Mouse (Mus musculus) hindbrain, embryonic 12.5 days (tissue): ENCODE results near the gene Atg16l1. TPM values are rescaled to one million over a fixed set of nuclear protein-coding genes. Genes with fewer than 3 reads are reported as not detected.
"Not testable (repeated sequence)": the region's sequence is repeated elsewhere in the genome, so short reads cannot be mapped to it uniquely, and the experiment has no call there.

Experiments
- ATAC-seq: fragments of 200-750 bp; cut with Nextera tagmentation; 2 replicates; pipeline ENCODE4 v1.8.0; 2017; ENCODE audit warnings: moderate TSS enrichment; ENCODE audit not compliant: low FRiP score
- H3K27ac ChIP-seq: fragments of 300-500 bp; sonication (generic); 2 replicates; pipeline ENCODE4 v1.5.1; 2016; ENCODE audit warnings: mild to moderate bottlenecking
- H3K27me3 ChIP-seq: fragments of 300-500 bp; sonication (generic); 2 replicates; pipeline ENCODE4 v1.6.1; 2016; ENCODE audit warnings: mild to moderate bottlenecking
- H3K36me3 ChIP-seq: fragments of 300-500 bp; sonication (generic); 2 replicates; pipeline ENCODE4 v1.6.1; 2016; ENCODE audit warnings: mild to moderate bottlenecking
- H3K4me1 ChIP-seq: fragments of 300-500 bp; sonication (generic); 2 replicates; pipeline ENCODE4 v1.6.1; 2016
- H3K4me2 ChIP-seq: fragments of 300-500 bp; sonication (generic); replicated peaks from 2 replicates; pipeline ENCODE4 v1.6.1; 2016; ENCODE audit warnings: mild to moderate bottlenecking
- H3K4me3 ChIP-seq: fragments of 300-500 bp; sonication (generic); 2 replicates; pipeline ENCODE4 v1.5.1; 2016; ENCODE audit warnings: mild to moderate bottlenecking
- H3K9ac ChIP-seq: fragments of 300-500 bp; sonication (generic); 2 replicates; pipeline ENCODE4 v1.6.1; 2016; ENCODE audit warnings: mild to moderate bottlenecking, moderate library complexity
- H3K9me3 ChIP-seq: fragments of 300-500 bp; sonication (generic); replicated peaks from 2 replicates; pipeline ENCODE4 v1.6.1; 2016; ENCODE audit warnings: mild to moderate bottlenecking
- WGBS: fragments of 180-500 bp; shearing (Covaris S2); methylation state at CpG from one replicate; pipeline ENCODE4 v1.1.7; 2016; 5-methylcytosine and 5-hydroxymethylcytosine counted together
- polyA plus RNA-seq: library from polyadenylated mRNA; unstranded; fragments of >200 nt; fragmentation: Nextera tagmentation; extraction: Ambion mirVana; gene quantifications from 2 replicates; pipeline ENCODE4 v1.2.1, GENCODE M21; 2016

Gene Atg16l1
- polyA plus RNA-seq, 1 experiment from 2014 or later, result 51.0 TPM

DNA sequence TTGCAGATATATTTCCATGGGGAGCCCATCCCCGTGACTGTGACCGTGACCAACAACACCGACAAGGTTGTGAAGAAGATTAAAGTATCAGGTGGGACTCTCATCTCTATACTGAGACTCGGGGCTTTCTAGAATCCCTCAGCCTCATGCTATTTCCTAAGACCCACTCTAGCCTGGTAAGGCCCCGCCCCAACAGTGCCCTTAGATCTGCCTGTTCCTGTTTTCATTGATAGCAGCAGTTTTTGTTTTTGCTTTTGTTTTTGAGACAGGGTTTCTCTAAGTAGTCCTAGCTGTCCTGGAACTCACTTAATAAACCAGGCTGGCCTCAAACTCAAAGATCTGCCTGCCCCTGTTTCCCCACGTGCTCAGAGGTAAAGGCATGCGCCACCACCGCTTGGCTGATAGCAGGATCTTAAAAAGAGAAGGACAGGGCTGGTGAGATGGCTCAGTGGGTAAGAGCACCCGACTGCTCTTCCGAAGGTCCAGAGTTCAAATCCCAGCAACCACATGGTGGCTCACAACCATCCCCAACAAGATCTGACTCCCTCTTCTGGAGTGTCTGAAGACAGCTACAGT, 68.8 kb downstream of the Atg16l1 start:
- H3K9ac ChIP-seq, result no peak overlapping the region
- H3K4me3 ChIP-seq, result no peak overlapping the region
- H3K27ac ChIP-seq, result no peak overlapping the region
- no peak for ATAC-seq
- H3K36me3 ChIP-seq, result no peaks in the 10 kb centered on the region
- no peaks in the 10 kb centered on the region for H3K27me3 ChIP-seq
- no peaks in the 10 kb centered on the region for H3K9me3 ChIP-seq
- WGBS, result 89% methylated on average over 10 of the region's 10 CpGs
- H3K4me1 ChIP-seq, result peaks cover 7% of the 10 kb centered on the region; the same call in 1 of the 2 replicates
- no peak overlapping the region for H3K4me2 ChIP-seq

GRCm38 (mm10) chr1:87825281-87825680, 69.6 kb downstream of the Atg16l1 start:
- Histone ChIP-seq H3K4me1 (peaks cover 14% of the 10 kb centered on the region; the same call in 1 of the 2 replicates), H3K27me3 (no peaks in the 10 kb centered on the region), H3K36me3 (no peaks in the 10 kb centered on the region), H3K4me3 (no peak overlapping the region), H3K4me2 (no peak overlapping the region), H3K9ac (no peak overlapping the region), H3K27ac (no peak overlapping the region), H3K9me3 (no peaks in the 10 kb centered on the region)
- no peak for ATAC-seq
- WGBS, result 85% methylated on average over 5 of the region's 5 CpGs

DNA sequence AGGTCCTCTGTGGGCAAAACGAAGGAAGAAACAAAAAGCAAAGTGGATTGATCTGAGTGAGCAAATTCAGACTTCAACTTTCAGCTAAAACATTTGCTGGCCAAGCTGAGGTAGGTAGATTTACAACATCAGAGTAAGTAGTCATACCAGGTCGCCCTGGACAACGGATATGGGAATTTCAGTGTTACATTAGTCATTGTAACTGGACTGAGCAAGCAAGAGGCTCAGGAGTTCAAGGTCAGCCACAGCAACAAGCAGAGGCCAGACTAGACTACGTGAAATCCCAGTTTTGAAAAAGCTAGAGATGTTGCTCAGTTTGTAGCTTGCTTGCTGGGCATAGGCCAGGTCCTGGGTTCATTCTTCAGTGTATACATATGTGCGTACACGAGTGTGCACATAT, 70.3 kb downstream of the Atg16l1 start:
- 87% methylated on average over 6 of the region's 6 CpGs for WGBS
- H3K9me3 ChIP-seq, result no peaks in the 10 kb centered on the region
- no peak overlapping the region for H3K9ac ChIP-seq
- no peaks in the 10 kb centered on the region for H3K36me3 ChIP-seq
- no peaks in the 10 kb centered on the region for H3K27me3 ChIP-seq
- H3K4me3 ChIP-seq, result no peak overlapping the region
- no peak overlapping the region for H3K4me2 ChIP-seq
- H3K4me1 ChIP-seq, result peaks cover 14% of the 10 kb centered on the region; the same call in 1 of the 2 replicates
- ATAC-seq, result no peak
- no peak overlapping the region for H3K27ac ChIP-seq

DNA sequence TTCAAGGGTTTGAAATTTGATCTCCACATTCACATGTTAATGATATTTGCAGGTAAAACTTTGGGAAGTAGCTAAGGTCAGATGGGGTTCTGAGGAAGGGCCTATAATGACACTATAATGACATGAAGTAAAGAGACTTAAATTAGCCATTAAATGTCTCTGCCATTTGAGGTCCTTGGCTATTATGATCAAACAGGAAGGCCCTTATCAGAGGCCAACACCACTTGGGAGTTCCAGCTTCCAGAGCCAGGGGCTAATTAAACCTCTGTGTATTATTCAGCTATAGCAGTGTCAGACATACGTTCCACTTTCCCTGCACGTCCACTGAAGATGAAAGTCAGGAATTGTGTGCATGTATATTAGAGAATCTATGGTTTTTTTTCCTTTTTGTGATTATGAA, 70.8 kb downstream of the Atg16l1 start:
- no peaks in the 10 kb centered on the region for H3K36me3 ChIP-seq
- WGBS, result 74% methylated on average over 2 of the region's 2 CpGs
- H3K27ac ChIP-seq, result no peak overlapping the region
- peaks cover 14% of the 10 kb centered on the region; the same call in 1 of the 2 replicates for H3K4me1 ChIP-seq
- no peaks in the 10 kb centered on the region for H3K9me3 ChIP-seq
- no peak for ATAC-seq
- no peak overlapping the region for H3K9ac ChIP-seq
- H3K4me2 ChIP-seq, result no peak overlapping the region
- no peak overlapping the region for H3K4me3 ChIP-seq
- no peaks in the 10 kb centered on the region for H3K27me3 ChIP-seq

DNA sequence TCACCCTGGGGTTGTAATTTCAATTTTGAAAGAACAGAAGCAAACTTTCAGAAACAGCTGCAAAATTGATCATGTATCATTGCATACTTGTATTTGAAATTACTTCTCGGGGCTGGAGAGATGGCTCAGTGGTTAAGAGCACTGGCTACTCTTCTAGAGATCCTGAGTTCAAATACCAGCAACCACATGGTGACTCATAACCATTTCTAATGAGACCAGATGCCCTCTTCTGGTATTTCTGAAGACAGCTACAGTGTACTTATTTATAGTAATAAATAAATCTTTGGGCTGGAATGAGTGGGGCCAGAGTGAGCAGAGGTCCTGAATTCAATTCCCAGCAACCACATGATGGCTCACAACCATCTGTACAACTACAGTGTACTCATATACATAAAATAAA, 71.8 kb downstream of the Atg16l1 start:
- ATAC-seq, H3K4me2 ChIP-seq, H3K9me3 ChIP-seq, H3K36me3 ChIP-seq, H3K27me3 ChIP-seq, H3K4me3 ChIP-seq, H3K9ac ChIP-seq, H3K27ac ChIP-seq: not testable (repeated sequence)
- WGBS, result 84% methylated on average over 1 of the region's 1 CpGs
- peaks cover 14% of the 10 kb centered on the region; the same call in 1 of the 2 replicates for H3K4me1 ChIP-seq

DNA sequence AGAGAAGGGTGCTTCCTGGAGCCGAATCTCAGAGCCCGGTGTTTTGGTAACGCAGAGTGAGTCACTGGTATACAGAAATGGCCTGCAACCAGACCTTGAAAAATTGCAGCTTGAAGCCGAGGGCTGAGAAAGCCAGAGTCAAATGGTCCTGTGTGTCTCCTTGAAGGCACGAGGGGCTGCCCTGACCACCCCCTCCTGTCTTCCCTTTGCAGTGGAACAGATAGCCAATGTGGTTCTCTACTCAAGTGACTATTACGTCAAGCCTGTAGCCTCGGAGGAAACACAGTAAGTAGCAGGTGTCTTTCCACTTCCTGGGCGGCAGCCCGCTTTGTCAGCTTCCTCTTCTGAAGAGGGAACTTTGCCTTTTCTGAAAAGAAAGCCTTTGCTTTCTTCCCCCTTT, 72.5 kb downstream of the Atg16l1 start:
- Histone ChIP-seq H3K9me3 (no peaks in the 10 kb centered on the region), H3K9ac (no peak overlapping the region), H3K27ac (no peak overlapping the region), H3K4me3 (no peak overlapping the region), H3K36me3 (no peaks in the 10 kb centered on the region), H3K4me2 (no peak overlapping the region), H3K27me3 (no peaks in the 10 kb centered on the region), H3K4me1 (peaks cover 14% of the 10 kb centered on the region; the same call in 1 of the 2 replicates)
- ATAC-seq, result no peak
- WGBS, result 78% methylated on average over 9 of the region's 9 CpGs

- Histone ChIP-seq H3K27ac (no peak overlapping the region), H3K4me2 (no peak overlapping the region), H3K9me3 (no peaks in the 10 kb centered on the region), H3K9ac (no peak overlapping the region), H3K4me1 (peaks cover 14% of the 10 kb centered on the region; the same call in 1 of the 2 replicates), H3K36me3 (no peaks in the 10 kb centered on the region), H3K4me3 (no peak overlapping the region), H3K27me3 (no peaks in the 10 kb centered on the region)
- WGBS, result 32% methylated on average over 7 of the region's 7 CpGs
- ATAC-seq, result no peak
Measured at GRCm38 (mm10) chr1:87828926-87829580, 73.4 kb downstream of the Atg16l1 start.

- no peak overlapping the region for H3K4me3 ChIP-seq
- H3K4me2 ChIP-seq, result no peak overlapping the region
- no peaks in the 10 kb centered on the region for H3K9me3 ChIP-seq
- no peaks in the 10 kb centered on the region for H3K27me3 ChIP-seq
- 63% methylated on average over 6 of the region's 6 CpGs for WGBS
- H3K27ac ChIP-seq, result no peak overlapping the region
- no peak for ATAC-seq
- no peaks in the 10 kb centered on the region for H3K36me3 ChIP-seq
- H3K4me1 ChIP-seq, result peaks cover 14% of the 10 kb centered on the region; the same call in 1 of the 2 replicates
- H3K9ac ChIP-seq, result no peak overlapping the region
Measured at GRCm38 (mm10) chr1:87829621-87830211, 74.0 kb downstream of the Atg16l1 start.

- Histone ChIP-seq H3K27ac (no peak overlapping the region), H3K4me2 (no peak overlapping the region), H3K9me3 (no peaks in the 10 kb centered on the region), H3K27me3 (no peaks in the 10 kb centered on the region), H3K36me3 (no peaks in the 10 kb centered on the region), H3K4me1 (no peaks in the 10 kb centered on the region), H3K4me3 (no peak overlapping the region), H3K9ac (no peak overlapping the region)
- ATAC-seq, result no peak
- WGBS, result 64% methylated on average over 1 of the region's 1 CpGs
Measured at GRCm38 (mm10) chr1:87836453-87836852, 80.8 kb downstream of the Atg16l1 start.

DNA sequence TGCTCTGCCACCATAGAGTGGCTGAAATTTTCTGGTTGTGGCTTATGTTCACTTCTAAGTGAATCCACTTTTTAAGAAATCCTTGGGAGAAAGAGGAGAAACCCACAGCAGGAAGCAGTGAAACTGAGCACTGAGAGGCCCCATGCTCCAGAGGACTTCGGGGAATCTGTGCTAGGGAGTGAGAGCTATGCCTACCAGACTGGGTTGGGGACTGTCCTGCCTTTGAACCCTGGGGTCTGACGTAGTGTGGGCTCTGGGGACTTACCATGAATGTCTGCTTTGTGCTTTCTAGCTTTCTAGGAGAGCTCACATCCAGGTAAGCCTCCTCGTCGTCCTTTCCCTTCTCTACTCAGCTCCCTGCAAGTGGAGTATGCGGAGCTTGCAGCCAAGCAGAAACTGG, 81.3 kb downstream of the Atg16l1 start:
- Histone ChIP-seq H3K4me3 (no peak overlapping the region), H3K9ac (no peak overlapping the region), H3K9me3 (no peaks in the 10 kb centered on the region), H3K27ac (no peak overlapping the region), H3K4me2 (no peak overlapping the region), H3K36me3 (no peaks in the 10 kb centered on the region), H3K4me1 (no peaks in the 10 kb centered on the region), H3K27me3 (no peaks in the 10 kb centered on the region)
- 51% methylated on average over 5 of the region's 5 CpGs for WGBS
- ATAC-seq, result no peak

DNA sequence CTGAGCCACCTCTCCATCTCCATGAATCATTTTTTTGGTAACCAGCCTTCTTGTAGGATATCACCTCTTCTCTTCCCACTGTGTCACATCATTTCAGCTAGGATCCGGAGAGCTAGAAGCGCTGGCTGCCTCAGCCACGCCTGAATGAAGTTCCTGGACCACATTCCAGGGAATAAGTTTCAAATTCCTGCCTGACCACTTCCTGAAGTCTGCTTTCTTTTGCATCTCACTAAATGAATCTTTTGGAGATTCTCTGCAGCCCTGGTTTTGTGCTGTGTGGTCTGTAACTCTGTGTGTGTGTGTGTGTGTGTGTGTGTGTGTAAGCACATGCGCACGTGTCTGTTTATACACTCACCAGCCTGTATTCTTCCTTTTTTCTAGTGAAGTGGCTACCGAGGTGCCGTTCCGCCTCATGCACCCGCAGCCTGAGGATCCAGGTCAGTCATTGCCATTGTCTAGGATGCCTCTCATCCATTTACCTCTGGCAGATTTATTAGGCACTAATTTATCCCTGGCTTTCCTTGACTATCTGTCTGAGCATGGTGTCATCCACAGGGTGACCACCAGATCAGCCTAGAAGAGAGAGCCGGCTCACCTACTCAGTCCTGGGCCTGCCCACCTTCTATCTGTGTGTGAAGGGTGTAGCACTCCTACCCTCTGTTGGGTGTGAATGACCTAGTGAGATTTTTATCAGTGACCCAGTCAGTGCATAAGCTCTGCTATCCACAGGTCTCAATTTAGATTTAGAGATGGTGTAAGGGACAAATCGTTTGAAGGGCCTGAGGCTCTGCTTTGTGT, 84.9 kb downstream of the Atg16l1 start:
- Histone ChIP-seq H3K4me3 (no peak overlapping the region), H3K9me3 (no peaks in the 10 kb centered on the region), H3K36me3 (no peaks in the 10 kb centered on the region), H3K4me1 (no peaks in the 10 kb centered on the region), H3K27ac (no peak overlapping the region), H3K4me2 (no peak overlapping the region), H3K27me3 (no peaks in the 10 kb centered on the region), H3K9ac (no peak overlapping the region)
- ATAC-seq, result no peak
- 79% methylated on average over 11 of the region's 11 CpGs for WGBS
